Mouse (Mus musculus) left cerebral cortex, postnatal 4 days (tissue): ENCODE data around the gene Insc. TPM values are rescaled to one million over a fixed set of nuclear protein-coding genes. Genes with fewer than 3 reads are reported as not detected.
"Not testable (repeated sequence)": the region's sequence is repeated elsewhere in the genome, so short reads cannot be mapped to it uniquely, and the experiment has no call there.

Experiments used
- DNase-seq: peaks from one replicate; pipeline ENCODE4 v3.0.0-alpha.2; 2022
- intact Hi-C: fragments of 180-260 bp; cut with DNase I; formaldehyde crosslinking; loops from one replicate; pipeline ENCODE4 v1.15.1; 2025
- total RNA-seq, 2 experiments: library from RNA; stranded (reverse); gene quantifications; 2 replicates each; pipeline ENCODE4 v1.2.3; 2021

Insc gene
- 1 to 10 TPM in 1 of 2 experiments, under 1 TPM in 1; 0.85 to 1.3 TPM for total RNA-seq

- no peak for DNase-seq
Measured at GRCm38 (mm10) chr7:114743022-114743780, at the start of gene Insc. Insc (plus strand) TSS chr7:114743694.

DNA sequence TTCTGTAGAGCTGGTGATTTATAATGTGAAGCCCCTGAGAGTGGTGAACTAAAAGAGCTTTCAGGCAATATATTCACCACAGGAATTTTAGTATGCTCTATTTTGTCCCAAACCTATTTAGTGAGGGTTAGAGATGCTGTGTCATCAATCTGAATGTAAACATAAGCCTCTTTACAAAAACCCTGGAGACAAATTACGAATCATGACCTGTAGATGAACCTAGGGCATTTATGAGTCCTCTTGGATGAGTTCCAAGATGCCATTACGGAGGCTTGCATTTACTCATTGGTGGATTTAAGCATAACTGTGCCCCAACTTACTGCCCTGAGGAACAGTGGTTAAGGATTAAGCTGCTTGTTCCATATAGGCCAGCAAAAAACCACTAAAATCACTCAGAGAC, 42.6 kb upstream of the Insc start:
- no peak for DNase-seq
- intact Hi-C loops: no loop called here

More at GRCm38 (mm10) chr7:114743022-114743780, at the start of gene Insc:
- intact Hi-C loops: no loop called here

- intact Hi-C loops: no loop called here
- no peak for DNase-seq
Measured at GRCm38 (mm10) chr7:114706716-114707115, 36.8 kb upstream of the Insc start.

DNA sequence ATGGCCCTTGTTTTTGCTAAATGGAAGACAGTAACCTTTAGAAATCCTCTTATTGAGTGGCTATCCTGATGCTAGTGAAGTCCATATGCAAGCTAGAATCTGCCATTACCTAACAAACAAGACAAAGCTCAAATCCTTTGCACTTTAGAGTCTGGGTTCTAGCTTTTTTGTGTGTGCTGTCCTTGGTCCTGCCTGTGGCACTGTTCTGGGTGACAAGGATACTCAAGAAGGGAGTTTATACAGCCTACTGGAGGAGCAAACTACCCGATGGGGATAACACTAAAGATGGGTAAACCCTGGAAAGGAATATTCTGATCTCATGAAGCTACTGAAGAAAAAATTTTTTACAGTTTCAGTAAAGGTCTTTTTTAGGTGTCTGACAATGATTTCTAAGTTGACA, 36.1 kb upstream of the Insc start:
- no peak for DNase-seq
- intact Hi-C loops: no loop called here

- intact Hi-C loops: no loop called here
- no peak for DNase-seq
Measured at GRCm38 (mm10) chr7:114710419-114710818, 33.1 kb upstream of the Insc start.

- DNase-seq: no peak
- intact Hi-C loops: no loop called here
Measured at GRCm38 (mm10) chr7:114712523-114712922, 31.0 kb upstream of the Insc start.

- intact Hi-C loops: no loop called here
- DNase-seq: no peak
Measured at GRCm38 (mm10) chr7:114718300-114718699, 25.2 kb upstream of the Insc start, which contains the start of gene Calcb. Calcb (plus strand) TSS chr7:114718643.

GRCm38 (mm10) chr7:114719381-114720131, 23.9 kb upstream of the Insc start:
- intact Hi-C loops: no loop called here
- DNase-seq: peak; percentile 45

- intact Hi-C loops: loop anchor here (10.0 kb wide), 1 partner anchor 85 kb away; no protein-coding TSS in a partner anchor
- peak; percentile 40 for DNase-seq
Measured at GRCm38 (mm10) chr7:114729696-114730095, 13.8 kb upstream of the Insc start.

GRCm38 (mm10) chr7:114731175-114731574, 12.3 kb upstream of the Insc start:
- intact Hi-C loops: loop anchor here (10.0 kb wide), 1 partner anchor 84 kb away; no protein-coding TSS in a partner anchor
- DNase-seq: no peak

- not testable (repeated sequence) for DNase-seq
- intact Hi-C loops: loop anchor here (10.0 kb wide), 1 partner anchor 83 kb away; no protein-coding TSS in a partner anchor
Measured at GRCm38 (mm10) chr7:114731700-114732099, 11.8 kb upstream of the Insc start.

DNA sequence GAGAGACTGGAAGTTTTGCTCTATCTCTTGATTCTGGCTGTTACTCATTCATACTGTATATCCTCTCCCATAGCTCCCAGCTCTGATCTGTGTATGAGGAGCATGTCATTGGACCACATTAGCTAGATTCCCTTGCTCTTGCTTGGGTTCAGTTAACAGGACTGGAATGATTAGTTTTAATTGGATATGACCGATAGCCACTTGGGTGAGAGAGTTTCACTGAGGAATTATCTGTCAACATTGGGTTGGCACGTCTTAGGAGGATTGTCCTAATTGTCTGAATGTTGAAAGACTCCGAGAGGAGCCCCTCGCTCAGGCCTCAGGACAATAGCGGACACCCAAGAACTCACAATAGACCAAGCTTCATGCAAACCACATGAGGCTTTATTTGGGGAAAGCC, 7.2 kb upstream of the Insc start:
- intact Hi-C loops: loop anchor here (10.0 kb wide), 1 partner anchor 79 kb away; no protein-coding TSS in a partner anchor

DNA sequence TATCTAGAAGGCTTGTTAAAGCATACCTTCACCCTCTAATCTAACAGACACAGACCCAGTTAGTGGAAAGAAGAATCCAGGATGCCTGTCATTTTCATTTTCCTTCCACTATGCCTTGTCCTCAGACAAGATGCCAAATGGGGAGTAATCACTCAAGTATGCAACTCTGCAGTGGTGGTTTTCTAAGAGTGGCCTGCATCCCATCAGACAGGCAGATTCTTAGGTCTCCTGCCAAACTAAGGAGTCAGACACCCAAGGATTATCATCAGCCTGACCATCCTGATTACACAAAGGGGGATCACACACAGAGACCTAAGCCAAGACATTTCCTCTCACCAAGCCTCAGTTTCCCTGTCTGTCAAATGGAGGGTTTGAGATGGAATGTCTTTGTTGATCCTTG, 5.3 kb upstream of the Insc start:
- intact Hi-C loops: loop anchor here (10.0 kb wide), 1 partner anchor 77 kb away; no protein-coding TSS in a partner anchor

More for the DNA sequence above, 7.2 kb upstream of the Insc start:
- no peak for DNase-seq

GRCm38 (mm10) chr7:114740360-114741165, 2.9 kb upstream of the Insc start:
- intact Hi-C loops: no loop called here
- DNase-seq: no peak

More for the DNA sequence above, 5.3 kb upstream of the Insc start:
- DNase-seq: no peak

DNA sequence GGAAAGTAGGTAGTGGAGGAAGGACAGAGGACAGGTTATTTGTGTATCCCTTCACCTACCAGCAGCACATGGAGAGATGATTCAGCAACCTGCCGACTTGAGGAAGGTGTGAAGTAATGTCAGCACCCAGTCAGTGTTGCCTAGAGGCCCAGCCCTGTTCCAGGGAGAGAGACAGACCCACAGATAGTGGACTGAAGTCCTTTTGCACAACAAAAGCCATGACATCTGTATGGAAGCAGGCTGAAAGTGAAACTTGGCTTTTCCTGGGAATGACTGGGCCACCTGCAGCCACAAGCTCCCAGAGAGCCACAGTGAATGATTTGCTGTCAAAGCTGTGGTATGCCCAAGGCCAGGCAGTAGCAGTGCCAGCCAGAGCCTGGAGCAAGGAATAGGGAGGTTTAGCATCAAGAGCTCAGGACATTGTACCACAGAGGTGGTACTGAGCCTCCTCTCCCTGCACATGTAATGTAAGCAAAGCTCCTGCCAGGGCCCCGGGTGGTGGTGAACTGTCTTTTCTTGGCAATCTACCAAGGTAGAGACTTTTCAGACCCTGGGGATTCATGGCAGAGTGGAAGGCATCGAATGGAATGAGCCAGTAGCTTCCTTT, 1.2 kb downstream of the Insc start:
- DNase-seq: no peak
- intact Hi-C loops: no loop called here

DNA sequence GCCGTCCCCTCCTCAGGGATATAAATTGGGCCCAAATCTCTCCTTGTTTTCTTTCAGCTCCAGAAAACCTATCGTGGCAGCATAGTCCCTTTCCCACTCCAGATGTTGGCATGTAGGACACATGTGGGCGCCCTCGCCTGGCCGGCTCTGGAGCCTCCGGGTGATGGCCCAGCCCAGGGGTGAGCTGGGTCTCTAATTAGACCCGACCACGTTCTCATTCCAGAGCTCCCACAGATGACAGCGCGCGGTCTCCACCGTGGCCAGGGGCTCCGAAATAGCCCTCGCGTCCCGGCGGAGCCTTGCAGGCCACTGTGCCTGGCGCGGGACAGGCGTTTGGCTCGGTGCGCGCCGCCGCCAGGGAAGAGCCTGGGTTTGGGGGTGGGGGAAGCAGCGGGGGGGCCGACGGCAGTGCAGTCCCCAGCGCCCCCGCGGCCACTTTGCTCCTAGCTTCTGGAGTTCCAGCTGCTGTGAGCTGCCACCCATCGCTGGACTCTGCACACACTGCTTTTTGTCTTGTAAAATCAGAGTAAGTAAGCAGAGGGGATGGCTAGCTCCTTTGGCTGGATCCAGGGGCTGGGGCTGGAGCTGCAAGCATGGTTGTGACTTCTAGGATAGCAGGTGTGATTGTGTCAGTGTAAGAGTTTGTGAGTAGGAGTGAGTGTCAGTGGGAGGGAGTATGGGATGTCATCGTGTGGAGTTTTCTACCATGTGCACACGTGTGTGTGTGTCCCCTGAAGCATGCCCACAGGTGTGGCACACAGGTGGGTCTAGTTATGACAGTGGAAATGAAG, 2.2 kb downstream of the Insc start:
- no peak for DNase-seq
- intact Hi-C loops: no loop called here

GRCm38 (mm10) chr7:114747596-114747995, 4.1 kb downstream of the Insc start:
- intact Hi-C loops: no loop called here
- no peak for DNase-seq

GRCm38 (mm10) chr7:114748239-114748638, 4.7 kb downstream of the Insc start:
- intact Hi-C loops: no loop called here
- no peak for DNase-seq

DNA sequence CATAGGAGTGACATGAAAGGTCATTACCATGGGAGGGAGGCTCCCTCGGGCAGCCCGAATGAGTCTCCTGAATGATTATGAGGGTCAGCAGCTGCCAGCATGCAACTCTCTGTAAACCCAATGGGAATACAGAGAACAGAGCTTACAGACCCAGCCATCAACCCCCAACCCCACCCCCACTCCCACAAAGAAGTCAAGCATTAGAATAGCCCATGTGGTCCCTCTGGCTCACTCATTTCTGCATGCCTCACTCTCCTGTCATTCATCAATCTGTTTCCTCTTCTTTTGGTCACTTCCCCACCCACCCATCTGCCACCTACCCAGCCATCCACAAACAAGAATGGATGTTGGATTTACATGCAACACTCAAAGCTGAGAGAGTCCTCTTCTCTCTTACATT, 10.0 kb downstream of the Insc start:
- intact Hi-C loops: no loop called here

More for the DNA sequence above, 10.0 kb downstream of the Insc start:
- peak; percentile 66 for DNase-seq
